Mouse (Mus musculus): Measurements from ENCODE around the gene Mnat1.

Mnat1 gene

GRCm38 (mm10) chr12:73308711-73309110, 185.2 kb downstream of the Mnat1 start:
- peak; percentile 50 for DNase-seq (ENCODE audit: low read depth, low spot score)

- DNase-seq (ENCODE audit: low read depth, low spot score), result peak; percentile 53
Measured at GRCm38 (mm10) chr12:73317706-73318686, 194.5 kb downstream of the Mnat1 start.
